Mouse (Mus musculus) kidney, adult 2 months (tissue): ENCODE data around the gene Gm17428.

Experiments used
- CTCF ChIP-seq: fragments of 200-500 bp; conservative IDR thresholded peaks from 2 replicates; pipeline ENCODE4 v1.5.1; 2011; ENCODE audit warnings: low read depth, mild to moderate bottlenecking, control low read depth, low read length, moderate library complexity, mixed read lengths; ENCODE audit not compliant: insufficient read depth, insufficient read length
- POLR2A ChIP-seq: fragments of 200-500 bp; IDR thresholded peaks from one replicate; pipeline ENCODE4 v1.6.1; 2011; ENCODE audit warnings: low read depth, low read length, control low read depth

DNA sequence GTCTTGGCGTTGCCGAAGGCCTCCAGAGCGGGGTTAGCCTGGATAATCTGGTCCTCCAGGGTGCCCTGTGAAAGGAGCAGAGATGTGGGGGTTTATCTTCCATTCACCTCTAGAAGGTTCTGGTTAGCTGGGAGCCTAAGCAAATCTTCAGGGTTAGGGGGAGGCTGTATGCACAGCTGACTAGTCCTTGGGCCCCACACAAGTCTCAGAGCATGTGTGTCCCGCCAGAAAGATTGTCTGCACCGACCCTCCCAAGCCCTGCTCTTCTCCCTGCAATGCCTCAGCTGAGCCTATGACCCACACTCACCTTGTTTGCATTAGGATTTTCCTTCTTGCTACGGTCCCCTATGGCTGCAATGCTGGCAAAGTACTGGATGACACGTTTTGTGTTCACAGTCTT lies 14.0 kb upstream of the Gm17428 start:
- TF ChIP-seq CTCF (no peak), POLR2A (no peak)
